Mouse (Mus musculus) CH12.LX (cell line): ENCODE measurements around the gene Gnb2. TPM values are rescaled to one million over a fixed set of nuclear protein-coding genes. Genes with fewer than 3 reads are reported as not detected.

Experiments
- DNase-seq: peaks from one replicate; pipeline ENCODE4 v3.0.0-alpha.2; 2013; ENCODE audit errors: extremely low read depth
- H3K27ac ChIP-seq: 2 replicates; pipeline ENCODE4 v1.5.1; 2012; ENCODE audit warnings: low read depth, mild to moderate bottlenecking, control low read depth, moderate library complexity; ENCODE audit not compliant: insufficient read depth
- H3K27me3 ChIP-seq: replicated peaks from 2 replicates; pipeline ENCODE3; 2012; ENCODE audit warnings: inconsistent platforms
- H3K36me3 ChIP-seq, 2 experiments: replicated peaks in 1 of 2; 2 replicates each; pipeline versions ENCODE3 to v1.6.1; 2012; ENCODE audit warnings: inconsistent platforms in 1 of 2, low read length in 1 of 2, mild to moderate bottlenecking in 1 of 2, mixed read lengths in 1 of 2, moderate library complexity in 1 of 2; ENCODE audit not compliant: control insufficient read depth in 1 of 2, insufficient read depth in 1 of 2
- H3K4me1 ChIP-seq, 2 experiments: 2 replicates each; pipeline ENCODE4 v1.6.1; 2012; ENCODE audit warnings: inconsistent platforms in 1 of 2, moderate library complexity in 1 of 2; ENCODE audit not compliant: insufficient read depth in 2 of 2, control insufficient read depth in 1 of 2
- H3K4me2 ChIP-seq: 2 replicates; pipeline ENCODE4 v1.6.1; 2012; ENCODE audit warnings: low read depth, mild to moderate bottlenecking, control low read depth; ENCODE audit not compliant: poor library complexity, insufficient read depth, severe bottlenecking
- H3K4me3 ChIP-seq, 3 experiments: fragments of 150-350 bp in 1 of 3; sonication (generic) in 1 of 3; replicated peaks in 1 of 3; 2 replicates each; pipeline versions ENCODE3 to v1.5.1; 2011 to 2012; ENCODE audit warnings: low read depth in 2 of 3, low read length in 2 of 3, mild to moderate bottlenecking in 2 of 3, moderate library complexity in 2 of 3, control low read depth in 1 of 3, improper control_type of control experiment in 1 of 3, inconsistent platforms in 1 of 3, mixed read lengths in 1 of 3; ENCODE audit not compliant: poor library complexity in 1 of 3
- H3K79me2 ChIP-seq: replicated peaks from 2 replicates; pipeline ENCODE4 v1.6.1; 2012; ENCODE audit warnings: mild to moderate bottlenecking, moderate library complexity; ENCODE audit not compliant: control insufficient read depth, poor library complexity, insufficient read depth, severe bottlenecking; ENCODE audit errors: extremely low read depth
- H3K9ac ChIP-seq: 2 replicates; pipeline ENCODE4 v1.6.1; 2012; ENCODE audit warnings: low read depth, mild to moderate bottlenecking, control low read depth, moderate library complexity; ENCODE audit not compliant: insufficient read depth
- H3K9me3 ChIP-seq: replicated peaks from 2 replicates; pipeline ENCODE3; 2012; ENCODE audit warnings: low read length, inconsistent platforms, mixed read lengths
- BHLHE40 ChIP-seq: IDR thresholded peaks from 2 replicates; pipeline ENCODE4 v1.6.1; 2011; ENCODE audit warnings: mild to moderate bottlenecking, low read depth, low read length, improper control_type of control experiment
- CHD1 ChIP-seq: IDR thresholded peaks from 2 replicates; pipeline ENCODE4 v1.6.1; 2012; ENCODE audit warnings: low read depth, low read length, improper control_type of control experiment, inconsistent platforms
- CHD2 ChIP-seq: IDR thresholded peaks from 2 replicates; pipeline ENCODE4 v1.6.1; 2011; ENCODE audit warnings: low read length, improper control_type of control experiment
- CTCF ChIP-seq, 2 experiments: IDR thresholded peaks in 1 of 2; conservative IDR thresholded peaks in 1 of 2; 2 replicates each; pipeline ENCODE4 v1.5.1; 2011 to 2012; ENCODE audit warnings: low read depth in 2 of 2, low read length in 2 of 2, improper control_type of control experiment in 1 of 2, inconsistent platforms in 1 of 2, mild to moderate bottlenecking in 1 of 2, moderate library complexity in 1 of 2
- E2F4 ChIP-seq: IDR thresholded peaks from 2 replicates; pipeline ENCODE4 v1.6.1; 2011; ENCODE audit warnings: low read depth, low read length, improper control_type of control experiment; ENCODE audit not compliant: insufficient replicate concordance
- ELF1 ChIP-seq: IDR thresholded peaks from 2 replicates; pipeline ENCODE4 v1.6.1; 2014; ENCODE audit warnings: low read depth, mild to moderate bottlenecking, inconsistent platforms, low read length, improper control_type of control experiment
- EP300 ChIP-seq: IDR thresholded peaks from 2 replicates; pipeline ENCODE4 v1.6.1; 2011; ENCODE audit warnings: low read length, improper control_type of control experiment
- GABPA ChIP-seq: IDR thresholded peaks from 2 replicates; pipeline ENCODE4 v1.6.1; 2012; ENCODE audit warnings: low read depth, low read length, improper control_type of control experiment, inconsistent platforms; ENCODE audit not compliant: insufficient replicate concordance
- JUND ChIP-seq: conservative IDR thresholded peaks from 2 replicates; pipeline ENCODE4 v1.6.1; 2011; ENCODE audit warnings: low read depth, low read length, improper control_type of control experiment
- KAT2A ChIP-seq: IDR thresholded peaks from 2 replicates; pipeline ENCODE4 v1.6.1; 2012; ENCODE audit warnings: low read length, improper control_type of control experiment, inconsistent platforms; ENCODE audit not compliant: insufficient replicate concordance
- MAZ ChIP-seq: IDR thresholded peaks from 2 replicates; pipeline ENCODE4 v1.6.1; 2012; ENCODE audit warnings: low read depth, mild to moderate bottlenecking, inconsistent platforms, low read length, improper control_type of control experiment, moderate library complexity
- MYC ChIP-seq: IDR thresholded peaks from 2 replicates; pipeline ENCODE4 v1.6.1; 2011; ENCODE audit warnings: low read depth, mild to moderate bottlenecking, improper control_type of control experiment, low read length
- NRF1 ChIP-seq: IDR thresholded peaks from 2 replicates; pipeline ENCODE4 v1.6.1; 2014; ENCODE audit warnings: low read depth, mild to moderate bottlenecking, inconsistent platforms, low read length, improper control_type of control experiment, moderate library complexity
- POLR2AphosphoS2 ChIP-seq: IDR thresholded peaks from 2 replicates; pipeline ENCODE4 v1.6.1; 2011; ENCODE audit warnings: low read depth, low read length, improper control_type of control experiment
- RCOR1 ChIP-seq: conservative IDR thresholded peaks from 2 replicates; pipeline ENCODE4 v1.6.1; 2012; ENCODE audit warnings: low read depth, mild to moderate bottlenecking, inconsistent platforms, low read length, improper control_type of control experiment
- TBP ChIP-seq: conservative IDR thresholded peaks from 2 replicates; pipeline ENCODE4 v1.6.1; 2011; ENCODE audit warnings: low read depth, low read length, improper control_type of control experiment
- TCF12 ChIP-seq: IDR thresholded peaks from 2 replicates; pipeline ENCODE4 v1.6.1; 2014; ENCODE audit warnings: low read depth, mild to moderate bottlenecking, inconsistent platforms, low read length, improper control_type of control experiment
- UBTF ChIP-seq: IDR thresholded peaks from 2 replicates; pipeline ENCODE4 v1.6.1; 2012; ENCODE audit warnings: low read depth, mild to moderate bottlenecking, inconsistent platforms, low read length, improper control_type of control experiment, moderate library complexity
- USF2 ChIP-seq: conservative IDR thresholded peaks from 2 replicates; pipeline ENCODE4 v1.6.1; 2011; ENCODE audit warnings: low read depth, low read length, improper control_type of control experiment
- ZC3H11A ChIP-seq: IDR thresholded peaks from 2 replicates; pipeline ENCODE4 v1.6.1; 2012; ENCODE audit warnings: low read depth, mild to moderate bottlenecking, inconsistent platforms, low read length, improper control_type of control experiment
- ZNF384 ChIP-seq: IDR thresholded peaks from 2 replicates; pipeline ENCODE4 v1.6.1; 2012; ENCODE audit warnings: low read depth, low read length, improper control_type of control experiment, inconsistent platforms
- dilution Hi-C: fragments of 300-500 bp; cut with MboI; formaldehyde crosslinking; loops from 2 replicates; pipeline ENCODE4 v1.14.3; 2020; ENCODE audit warnings: low sequenced_read_pairs; ENCODE audit not compliant: extremely low pct_unique_long_range_greater_than_20kb, extremely low pct_ligation_motif_present
- in situ Hi-C: fragments of 300-500 bp; cut with MboI; formaldehyde crosslinking; loops from 3 replicates; pipeline ENCODE4 v1.14.3; 2019; ENCODE audit warnings: low sequenced_read_pairs, low pct_ligation_motif_present, low pct_unique_long_range_greater_than_20kb, mixed read lengths
- polyA plus RNA-seq: library from polyadenylated mRNA; unstranded; fragments of >175 nt; gene quantifications from 2 replicates; pipeline ENCODE4 v1.2.1, GENCODE M21; 2012; ENCODE audit warnings: low read depth; ENCODE audit not compliant: insufficient read length
- total RNA-seq, 2 experiments: library from RNA; depleted of rRNA; stranded (reverse); fragments of 300-350 nt in 1 of 2; fragments of >200 nt in 1 of 2; gene quantifications; 2 replicates each; pipeline ENCODE4 v1.2.3; 2012 to 2014

Gnb2 gene
- total and polyA plus RNA-seq, 3 experiments, result 264 to 480 (median 327) TPM

DNA sequence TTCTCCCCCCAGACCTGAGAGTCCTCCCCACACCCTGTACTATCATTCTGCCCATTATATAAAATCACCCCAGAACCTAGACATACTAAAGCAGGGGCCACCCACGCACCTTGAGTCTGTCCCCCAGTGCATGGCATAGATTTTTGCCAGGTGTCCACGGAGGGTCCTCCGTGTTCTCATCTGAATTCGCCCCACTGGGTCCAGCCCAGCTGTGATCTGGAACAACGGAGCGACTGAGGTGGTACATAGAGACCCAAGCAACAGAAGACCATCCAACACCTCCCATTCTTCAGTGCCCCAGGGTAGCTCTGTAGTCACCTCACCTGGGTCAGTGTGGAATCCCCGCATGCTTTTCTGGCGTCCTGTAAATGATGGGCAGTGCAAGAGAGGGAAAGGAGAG lies 3.2 kb downstream of the Gnb2 start:
- dilution Hi-C loops (no loop called here), in situ Hi-C loops (loop anchor here (5.0 kb wide), 1 partner anchor 37 kb away; the partner anchor contains the start of gene Tfr2)
- DNase-seq, result no peak
- peak overlapping the region; percentile 81 for H3K4me2 ChIP-seq
- H3K9ac ChIP-seq, result peak overlapping the region; percentile 96; the same call in 1 of the 2 replicates
- H3K27ac ChIP-seq, result peak overlapping the region; percentile 8; the same call in 1 of the 2 replicates
- H3K27me3 ChIP-seq, result no peaks in the 10 kb centered on the region
- no peaks in the 10 kb centered on the region for H3K9me3 ChIP-seq
- peaks cover 29% of the 10 kb centered on the region for H3K79me2 ChIP-seq
- H3K4me1 ChIP-seq, result peaks cover 3 to 41% of the 10 kb centered on the region in 2 experiments; a peak in 3 of 4 replicates
- no peak for TF ChIP-seq UBTF
- no peak for TF ChIP-seq USF2
- no peak for TF ChIP-seq BHLHE40
- no peak for TF ChIP-seq ZNF384
- TF ChIP-seq ZC3H11A, result no peak
- TF ChIP-seq ELF1, result no peak
- TF ChIP-seq CHD2, result no peak
- no peak for TF ChIP-seq MAZ
- TF ChIP-seq JUND, result no peak
- no peak for TF ChIP-seq MYC
- TF ChIP-seq POLR2AphosphoS2, result no peak
- TF ChIP-seq CTCF (conservative IDR thresholded peaks at IDR 0.05 in 1 of 2, IDR thresholded peaks at IDR 0.05 in 1 of 2; ENCODE audit: low read depth in 2 of 2, low read length in 2 of 2), result no peak
- no peak for TF ChIP-seq TBP
- no peak for TF ChIP-seq RCOR1
- TF ChIP-seq GABPA, result no peak
- TF ChIP-seq NRF1, result no peak
- no peak for TF ChIP-seq EP300
- no peak for TF ChIP-seq KAT2A
- no peak for TF ChIP-seq CHD1
- peaks cover 43 to 53% of the 10 kb centered on the region in 2 experiments for H3K36me3 ChIP-seq
- peak overlapping the region; percentile 39 to 93 (median 79) for H3K4me3 ChIP-seq

DNA sequence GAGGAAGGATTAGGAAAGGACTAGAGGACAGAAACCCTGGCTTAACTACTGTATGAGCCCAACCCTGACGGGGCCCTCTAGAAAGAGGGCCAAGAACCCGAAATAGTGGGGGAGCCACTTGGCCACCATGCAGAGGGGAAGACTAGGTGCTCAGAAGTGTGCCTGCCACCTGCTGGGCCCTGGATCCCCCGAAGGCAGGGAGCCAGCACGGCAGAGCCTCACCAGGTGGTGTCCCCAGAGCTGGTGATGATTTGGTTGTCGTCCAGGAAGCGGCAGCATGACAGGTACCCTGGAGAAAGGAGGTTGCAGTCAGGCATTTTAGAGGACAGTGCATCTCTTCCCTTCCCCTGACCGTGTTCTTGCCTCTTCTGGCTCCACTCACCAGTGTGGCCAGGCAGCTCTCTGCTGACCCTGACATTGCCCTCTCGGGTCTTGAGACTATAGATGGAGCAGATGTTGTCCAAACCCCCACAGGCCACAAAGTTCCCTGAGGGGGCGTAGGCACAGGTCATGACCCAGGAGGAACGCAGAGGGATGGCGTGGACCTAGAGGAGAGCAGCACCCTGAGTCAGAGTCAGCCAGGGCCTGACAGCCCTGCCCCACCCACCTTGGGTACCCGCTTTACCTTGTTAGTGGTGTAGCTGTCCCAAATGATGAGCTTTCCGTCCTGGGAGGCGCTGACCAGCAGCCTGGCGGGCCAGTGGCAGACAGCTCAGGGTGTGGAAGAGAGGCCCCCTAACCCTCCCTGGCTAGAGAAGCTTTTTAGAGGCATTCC lies 3.9 kb downstream of the Gnb2 start:
- no peak for TF ChIP-seq E2F4
- TF ChIP-seq TCF12, result no peak
- TF ChIP-seq EP300, result no peak
- H3K4me3 ChIP-seq, result no peak overlapping the region
- in situ Hi-C loops (no loop called here), dilution Hi-C loops (no loop called here)
- H3K4me2 ChIP-seq, result no peak overlapping the region
- no peak overlapping the region for H3K27ac ChIP-seq
- peaks cover 49 to 60% of the 10 kb centered on the region in 2 experiments for H3K36me3 ChIP-seq
- no peaks in the 10 kb centered on the region for H3K27me3 ChIP-seq
- DNase-seq, result no peak
- H3K4me1 ChIP-seq, result peaks cover 3 to 37% of the 10 kb centered on the region in 2 experiments; a peak in 3 of 4 replicates
- H3K9ac ChIP-seq, result no peak overlapping the region
- H3K79me2 ChIP-seq, result peaks cover 29% of the 10 kb centered on the region
- no peaks in the 10 kb centered on the region for H3K9me3 ChIP-seq
